Mouse (Mus musculus) spleen, adult 2 months (tissue): ENCODE measurements around the gene Olfr115.

Experiments
- CTCF ChIP-seq: fragments of 200-500 bp; IDR thresholded peaks from 2 replicates; pipeline ENCODE4 v1.5.1; 2011; ENCODE audit warnings: mild to moderate bottlenecking, inconsistent platforms; ENCODE audit not compliant: insufficient read depth, insufficient read length, insufficient replicate concordance; ENCODE audit errors: extremely low read depth
- POLR2A ChIP-seq: fragments of 200-500 bp; IDR thresholded peaks from 2 replicates; pipeline ENCODE4 v1.6.1; 2011; ENCODE audit warnings: low read depth, low read length, inconsistent platforms

DNA sequence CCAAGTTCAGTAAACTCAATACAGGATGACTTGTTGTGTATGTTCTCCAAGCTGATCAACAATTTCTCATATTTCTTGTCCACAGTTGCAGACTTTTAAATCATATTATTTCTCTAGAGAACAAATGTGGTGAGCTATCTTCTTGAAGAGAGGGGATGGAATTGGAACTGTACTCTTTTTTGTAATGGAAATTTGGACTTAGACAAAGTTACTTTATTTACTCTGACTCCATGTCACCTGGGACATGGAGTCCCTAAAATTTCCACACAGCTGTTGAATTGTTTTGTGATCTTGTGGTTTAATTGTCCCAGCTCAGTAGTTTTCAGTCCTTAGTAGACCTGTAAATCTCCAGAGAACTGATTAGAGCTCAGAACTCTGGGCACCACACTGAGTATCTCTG lies 34.3 kb downstream of the Olfr115 start, which contains the start of gene Olfr114:
- TF ChIP-seq CTCF: no peak
- no peak for TF ChIP-seq POLR2A
